Mouse (Mus musculus) midbrain, embryonic 11.5 days (tissue): ENCODE measurements around the gene Gm7534. TPM values are rescaled to one million over a fixed set of nuclear protein-coding genes. Genes with fewer than 3 reads are reported as not detected.
A peak's percentile ranks its signal among the peaks of the same experiment; 100 is the strongest.

Source experiments
- ATAC-seq: fragments of 200-750 bp; cut with Nextera tagmentation; 2 replicates; pipeline ENCODE4 v1.8.0; 2017; ENCODE audit warnings: moderate TSS enrichment, moderate library complexity; ENCODE audit not compliant: low FRiP score
- DNase-seq: peaks from one replicate; pipeline ENCODE4 v3.0.0; 2015; ENCODE audit warnings: low spot score; ENCODE audit errors: missing footprints
- H3K27ac ChIP-seq: fragments of 300-500 bp; sonication (generic); 2 replicates; pipeline ENCODE4 v1.5.1; 2014; ENCODE audit warnings: low read depth, low read length
- H3K27me3 ChIP-seq: fragments of 300-500 bp; sonication (generic); 2 replicates; pipeline ENCODE4 v1.6.1; 2014; ENCODE audit warnings: mild to moderate bottlenecking, low read length, moderate library complexity, mixed read lengths; ENCODE audit not compliant: control insufficient read depth, insufficient read depth
- H3K36me3 ChIP-seq: fragments of 300-500 bp; sonication (generic); 2 replicates; pipeline ENCODE4 v1.6.1; 2014; ENCODE audit warnings: mild to moderate bottlenecking, low read length, moderate library complexity, mixed read lengths; ENCODE audit not compliant: control insufficient read depth, insufficient read depth
- H3K4me1 ChIP-seq: fragments of 300-500 bp; sonication (generic); 2 replicates; pipeline ENCODE4 v1.6.1; 2014; ENCODE audit warnings: low read length; ENCODE audit not compliant: control insufficient read depth, insufficient read depth
- H3K4me2 ChIP-seq: fragments of 300-500 bp; sonication (generic); 2 replicates; pipeline ENCODE4 v1.6.1; 2014; ENCODE audit warnings: mild to moderate bottlenecking, moderate library complexity
- H3K4me3 ChIP-seq: fragments of 300-500 bp; sonication (generic); 2 replicates; pipeline ENCODE4 v1.5.1; 2014; ENCODE audit warnings: low read depth, low read length
- H3K9ac ChIP-seq: fragments of 300-500 bp; sonication (generic); 2 replicates; pipeline ENCODE4 v1.6.1; 2014; ENCODE audit warnings: low read length
- H3K9me3 ChIP-seq: fragments of 300-500 bp; sonication (generic); 2 replicates; pipeline ENCODE4 v1.6.1; 2016; ENCODE audit warnings: low read length; ENCODE audit not compliant: control insufficient read depth
- WGBS: fragments of 180-500 bp; shearing (Covaris S2); extraction: QIAGEN DNeasy Blood & Tissue Kit; methylation state at CpG from one replicate; pipeline ENCODE4 v1.1.7; 2014; 5-methylcytosine and 5-hydroxymethylcytosine counted together
- polyA plus RNA-seq: library from polyadenylated mRNA; unstranded; fragments of >200 nt; fragmentation: Nextera tagmentation; extraction: Ambion mirVana; gene quantifications from 2 replicates; pipeline ENCODE4 v1.2.1, GENCODE M21; 2014

Gm7534 gene
- polyA plus RNA-seq, 1 experiment from 2014 or later, result not detected

DNA sequence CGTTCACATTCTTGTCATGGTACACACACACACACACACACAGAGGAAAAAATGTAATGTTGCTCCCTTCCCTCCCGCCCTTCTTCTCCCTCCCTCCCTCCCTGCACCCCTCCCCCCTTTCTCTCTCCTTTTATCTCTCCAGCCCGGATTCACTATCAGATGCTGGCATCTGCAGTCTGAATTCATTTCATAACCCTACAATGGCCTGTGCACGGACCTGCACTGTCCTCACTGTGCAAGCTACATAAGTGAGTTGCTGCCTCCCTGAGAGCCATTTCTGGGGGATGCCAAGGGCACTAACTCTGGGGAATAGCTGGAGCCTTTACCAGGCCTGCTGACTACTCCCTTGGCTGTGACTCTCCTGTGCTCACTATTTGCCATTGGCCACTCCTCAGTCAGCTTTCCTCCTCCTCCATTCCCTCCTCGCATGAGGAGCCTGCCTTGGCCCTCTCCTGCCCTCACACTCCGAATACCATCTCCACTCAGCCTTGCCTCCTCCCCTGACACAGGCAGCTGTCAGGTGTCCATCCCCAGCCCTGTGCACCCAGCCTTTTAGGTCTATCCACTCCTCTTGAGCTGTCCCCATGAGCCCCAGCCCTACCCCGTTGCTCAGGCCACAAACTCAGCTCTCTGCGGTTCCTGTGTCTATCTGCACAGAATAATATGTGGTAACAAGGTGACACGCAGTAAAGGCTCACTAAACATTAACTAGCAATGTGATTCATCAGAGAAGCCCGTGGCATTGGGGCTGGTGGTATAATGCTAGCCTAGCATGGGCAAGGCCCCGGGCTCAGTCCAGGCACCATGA, 20.2 kb upstream of the Gm7534 start:
- Histone ChIP-seq H3K4me3 (no peak overlapping the region), H3K27me3 (no peaks in the 10 kb centered on the region), H3K4me1 (no peaks in the 10 kb centered on the region), H3K36me3 (no peaks in the 10 kb centered on the region), H3K4me2 (no peak overlapping the region), H3K27ac (no peak overlapping the region), H3K9ac (no peak overlapping the region), H3K9me3 (no peaks in the 10 kb centered on the region)
- 70% methylated on average over 11 of the region's 11 CpGs for WGBS
- no peak for DNase-seq
- no peak for ATAC-seq

DNA sequence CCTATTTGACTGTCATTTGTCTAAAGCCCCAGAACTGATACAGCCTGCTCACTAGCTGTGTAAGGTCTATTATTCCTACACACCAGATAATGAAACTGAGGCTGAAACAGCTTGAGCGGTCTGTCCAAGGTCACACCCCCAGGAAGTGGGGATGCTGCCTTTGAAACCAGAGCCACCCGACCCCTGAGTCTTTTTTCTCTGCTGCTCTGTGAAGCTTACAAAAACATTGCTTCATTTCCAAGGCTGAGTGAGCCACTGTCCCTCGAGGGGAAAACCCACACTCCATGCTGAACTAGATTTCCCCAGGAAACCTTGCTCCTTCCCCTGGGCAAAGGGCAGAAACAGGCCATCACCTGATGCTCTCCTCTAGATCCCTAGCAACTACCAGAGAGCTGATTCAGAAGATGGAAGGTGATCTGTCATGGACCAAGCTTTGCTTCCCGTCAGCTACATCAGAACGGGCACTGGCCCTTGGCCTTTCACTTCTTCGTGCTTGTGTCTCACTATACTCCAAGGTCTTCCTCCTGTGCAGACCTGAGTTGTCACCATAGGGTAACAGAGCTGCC, 3.8 kb upstream of the Gm7534 start:
- WGBS, result 69% methylated on average over 6 of the region's 6 CpGs

DNA sequence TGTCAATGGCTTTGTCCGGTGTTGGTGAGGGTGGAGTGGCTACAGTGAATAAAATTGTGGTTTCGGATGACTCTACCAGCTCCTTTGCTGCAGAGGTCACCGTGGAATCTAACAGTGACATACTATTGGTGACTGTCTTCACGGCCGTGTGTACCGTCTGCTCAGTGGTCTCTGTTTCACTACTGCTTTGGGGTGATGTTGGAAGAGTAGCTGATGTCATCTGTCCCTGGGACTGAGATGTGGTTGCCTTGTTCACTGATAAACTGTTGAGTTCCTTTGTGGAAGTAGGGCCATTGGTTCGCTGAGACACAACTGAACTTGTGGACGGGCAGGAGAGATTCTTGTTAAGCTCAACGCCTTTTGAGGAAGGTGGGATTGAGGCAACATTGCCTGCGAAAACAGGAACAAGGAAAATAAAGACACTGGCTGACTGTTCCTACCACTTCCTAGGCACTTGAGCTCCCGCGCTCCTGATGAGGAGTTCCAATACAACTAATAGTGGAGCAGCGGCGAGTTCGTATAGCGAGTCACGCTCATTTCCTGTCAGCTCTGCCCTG, 614 bp upstream of the Gm7534 start:
- Histone ChIP-seq H3K4me3 (no peak overlapping the region), H3K4me1 (no peaks in the 10 kb centered on the region), H3K4me2 (no peak overlapping the region), H3K27ac (no peak overlapping the region), H3K9ac (no peak overlapping the region), H3K27me3 (no peaks in the 10 kb centered on the region), H3K9me3 (no peaks in the 10 kb centered on the region), H3K36me3 (no peaks in the 10 kb centered on the region)
- no peak for DNase-seq
- 94% methylated on average over 17 of the region's 17 CpGs for WGBS
- ATAC-seq, result no peak

More for the DNA sequence above, 3.8 kb upstream of the Gm7534 start:
- no peak overlapping the region for H3K4me2 ChIP-seq
- no peaks in the 10 kb centered on the region for H3K27me3 ChIP-seq
- H3K36me3 ChIP-seq, result no peaks in the 10 kb centered on the region
- no peaks in the 10 kb centered on the region for H3K9me3 ChIP-seq
- ATAC-seq (no peak), DNase-seq (no peak)
- H3K9ac ChIP-seq, result no peak overlapping the region
- H3K4me1 ChIP-seq, result no peaks in the 10 kb centered on the region
- no peak overlapping the region for H3K27ac ChIP-seq
- H3K4me3 ChIP-seq, result no peak overlapping the region

DNA sequence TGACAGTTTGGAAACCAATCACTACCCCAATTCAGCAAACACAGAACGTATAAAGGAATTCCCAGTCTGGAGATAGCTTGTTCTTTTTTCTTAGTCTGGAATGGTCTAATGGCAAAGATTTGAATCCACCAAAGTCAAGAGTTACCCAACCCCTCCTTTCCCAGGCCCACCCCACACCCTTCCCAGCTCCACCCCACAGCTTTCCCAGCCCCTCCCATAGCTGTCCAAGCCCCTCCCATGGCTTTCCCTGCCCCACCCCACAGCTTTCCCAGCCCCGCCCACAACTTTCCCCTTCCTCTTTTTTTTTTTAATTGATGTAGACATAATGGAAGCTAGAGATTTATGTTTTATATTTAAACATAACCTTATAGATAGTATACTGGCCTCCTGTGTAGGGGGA, 3.4 kb downstream of the Gm7534 start:
- Histone ChIP-seq H3K4me3 (no peak overlapping the region), H3K9ac (no peak overlapping the region), H3K9me3 (no peaks in the 10 kb centered on the region), H3K4me1 (no peaks in the 10 kb centered on the region), H3K4me2 (no peak overlapping the region), H3K27ac (no peak overlapping the region), H3K27me3 (no peaks in the 10 kb centered on the region), H3K36me3 (no peaks in the 10 kb centered on the region)
- WGBS, result 79% methylated on average over 2 of the region's 2 CpGs
- ATAC-seq (no peak), DNase-seq (no peak)

DNA sequence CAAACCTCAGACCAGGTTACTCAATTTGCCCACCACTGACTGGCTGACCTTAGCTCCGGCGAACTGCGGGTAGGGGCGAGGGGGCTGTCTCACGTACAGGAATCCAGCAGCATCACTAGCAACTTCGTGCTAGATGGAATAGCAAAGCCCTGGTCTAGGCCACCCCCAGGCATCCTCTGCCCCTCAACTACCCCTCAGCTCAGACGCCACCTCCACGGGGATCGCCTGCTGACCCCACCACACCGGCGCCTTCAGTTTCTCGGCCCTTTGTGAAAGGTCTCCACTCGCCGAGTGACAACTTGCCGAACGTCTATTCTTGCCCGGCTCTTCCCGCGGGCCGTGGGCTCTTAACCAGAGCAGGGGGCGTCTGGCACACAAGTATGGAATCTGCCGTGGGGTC, 16.5 kb downstream of the Gm7534 start:
- no peaks in the 10 kb centered on the region for H3K27me3 ChIP-seq
- no peaks in the 10 kb centered on the region for H3K9me3 ChIP-seq
- H3K4me1 ChIP-seq, result peaks cover 6% of the 10 kb centered on the region; the same call in 1 of the 2 replicates
- H3K4me2 ChIP-seq, result peak overlapping the region; percentile 82
- WGBS, result under 1% methylated on average over 22 of the region's 22 CpGs
- H3K27ac ChIP-seq, result peak overlapping the region; percentile 48; the same call in 1 of the 2 replicates
- peak overlapping the region; percentile 78 for H3K4me3 ChIP-seq
- peak overlapping the region; percentile 83 for H3K9ac ChIP-seq
- peak; percentile 1; the same call in 1 of the 2 replicates for ATAC-seq
- no peaks in the 10 kb centered on the region for H3K36me3 ChIP-seq
- no peak for DNase-seq

DNA sequence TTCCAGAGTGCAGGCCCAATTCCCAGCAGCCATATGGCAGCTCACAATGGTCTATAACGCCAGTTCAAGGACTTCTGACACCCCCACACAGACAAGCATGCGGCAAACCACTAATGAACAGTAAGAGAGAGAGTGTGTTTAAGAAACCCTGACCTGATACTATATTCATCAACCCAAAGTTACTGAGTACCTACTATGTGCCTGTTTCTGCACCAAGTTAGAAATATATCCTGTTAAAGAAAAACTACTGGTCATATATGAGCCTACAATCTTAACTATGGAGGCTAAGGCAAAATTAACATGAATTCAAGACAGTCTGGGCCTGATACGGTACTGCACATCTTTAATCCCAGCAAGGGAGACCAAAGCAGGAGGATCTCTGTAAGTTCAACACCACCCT, 17.2 kb downstream of the Gm7534 start:
- Histone ChIP-seq H3K36me3 (no peaks in the 10 kb centered on the region), H3K4me1 (peaks cover 6% of the 10 kb centered on the region; the same call in 1 of the 2 replicates), H3K4me3 (peak overlapping the region; percentile 78), H3K9ac (peak overlapping the region; percentile 83), H3K27me3 (no peaks in the 10 kb centered on the region), H3K27ac (no peak overlapping the region), H3K9me3 (no peaks in the 10 kb centered on the region), H3K4me2 (peak overlapping the region; percentile 82)
- DNase-seq (no peak), ATAC-seq (no peak)
- 81% methylated on average over 3 of the region's 3 CpGs for WGBS

DNA sequence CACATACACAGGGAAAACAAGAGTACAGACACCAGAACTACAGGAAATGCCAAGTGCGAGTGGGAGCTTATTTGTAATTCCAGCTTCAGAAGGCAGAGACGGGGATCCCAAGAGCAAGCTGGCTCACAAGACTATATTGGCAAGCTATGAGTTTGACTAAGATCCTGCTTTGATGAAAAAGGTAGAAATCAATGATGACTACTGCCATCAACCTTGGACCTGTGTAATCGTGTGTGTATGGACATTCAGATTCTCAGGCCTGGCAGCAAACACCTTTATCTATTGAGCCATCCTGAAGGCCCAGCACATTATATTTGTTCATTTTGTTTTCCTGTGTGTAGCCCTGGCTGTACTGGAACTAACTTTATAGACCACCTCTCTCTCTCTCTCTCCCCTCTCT, 19.1 kb downstream of the Gm7534 start:
- ATAC-seq (no peak), DNase-seq (no peak)
- no peak overlapping the region for H3K27ac ChIP-seq
- no peak overlapping the region for H3K9ac ChIP-seq
- H3K36me3 ChIP-seq, result no peaks in the 10 kb centered on the region
- no peak overlapping the region for H3K4me2 ChIP-seq
- no peak overlapping the region for H3K4me3 ChIP-seq
- 87% methylated on average over 3 of the region's 3 CpGs for WGBS
- H3K9me3 ChIP-seq, result no peaks in the 10 kb centered on the region
- H3K27me3 ChIP-seq, result no peaks in the 10 kb centered on the region
- H3K4me1 ChIP-seq, result peaks cover 6% of the 10 kb centered on the region; the same call in 1 of the 2 replicates

DNA sequence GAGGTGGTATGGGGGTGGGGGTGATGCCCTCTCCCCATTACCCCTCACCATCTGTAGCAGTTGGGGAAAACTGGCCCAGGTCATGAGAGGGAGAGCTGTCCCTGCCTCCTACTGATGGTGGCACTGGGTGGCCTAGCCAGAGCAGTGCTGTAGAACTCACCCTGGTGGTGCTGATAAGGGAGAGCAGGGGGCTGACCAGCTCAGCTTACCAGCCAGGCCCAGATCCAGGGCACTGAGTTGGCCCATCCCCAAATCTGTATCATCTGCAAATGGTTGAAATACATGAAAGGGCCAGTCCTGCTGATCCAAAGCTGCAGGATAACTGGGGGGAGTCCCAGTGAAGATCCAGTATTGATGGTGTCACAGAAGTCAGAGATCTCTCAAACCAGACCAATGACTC, 21.0 kb downstream of the Gm7534 start:
- DNase-seq (no peak), ATAC-seq (no peak)
- Histone ChIP-seq H3K4me1 (peaks cover 6% of the 10 kb centered on the region; the same call in 1 of the 2 replicates), H3K4me3 (no peak overlapping the region), H3K9ac (no peak overlapping the region), H3K4me2 (no peak overlapping the region), H3K27ac (no peak overlapping the region), H3K9me3 (no peaks in the 10 kb centered on the region), H3K27me3 (no peaks in the 10 kb centered on the region), H3K36me3 (no peaks in the 10 kb centered on the region)

DNA sequence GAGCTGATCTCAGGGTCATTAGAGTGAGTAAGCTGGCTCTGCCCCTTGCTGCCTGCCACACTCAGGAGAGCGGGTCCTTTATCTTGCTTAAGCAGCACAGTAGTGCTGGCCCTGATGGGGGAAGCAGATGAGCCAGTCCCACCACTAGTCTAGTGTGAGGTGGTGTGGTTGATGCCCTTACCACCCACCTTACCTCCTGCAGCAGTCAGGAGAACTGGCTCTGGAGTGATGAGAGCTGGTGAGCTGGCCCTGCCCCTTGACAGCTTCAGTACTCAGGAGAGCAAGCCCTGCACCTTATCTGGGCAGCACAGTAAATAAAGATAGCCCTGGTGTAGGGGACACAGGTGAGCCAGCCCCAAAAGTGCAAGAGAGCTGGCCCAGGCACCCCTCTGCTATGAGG, 21.7 kb downstream of the Gm7534 start:
- WGBS, result 100% methylated on average over 1 of the region's 1 CpGs
- H3K27me3 ChIP-seq, result no peaks in the 10 kb centered on the region
- no peak overlapping the region for H3K4me2 ChIP-seq
- H3K36me3 ChIP-seq, result no peaks in the 10 kb centered on the region
- H3K9me3 ChIP-seq, result no peaks in the 10 kb centered on the region
- H3K4me3 ChIP-seq, result no peak overlapping the region
- no peak overlapping the region for H3K9ac ChIP-seq
- no peak overlapping the region for H3K27ac ChIP-seq
- ATAC-seq, result no peak
- peaks cover 6% of the 10 kb centered on the region; the same call in 1 of the 2 replicates for H3K4me1 ChIP-seq
- DNase-seq, result no peak
